Mouse (Mus musculus) hindbrain, embryonic 11.5 days (tissue): Measurements from ENCODE around the gene Mlxip. TPM values are rescaled to one million over a fixed set of nuclear protein-coding genes. Genes with fewer than 3 reads are reported as not detected.
A peak's percentile ranks its signal among the peaks of the same experiment; 100 is the strongest.

Experiments used
- ATAC-seq: fragments of 200-750 bp; cut with Nextera tagmentation; 2 replicates; pipeline ENCODE4 v1.8.0; 2017; ENCODE audit warnings: mild to moderate bottlenecking, moderate TSS enrichment, moderate library complexity; ENCODE audit not compliant: low FRiP score
- DNase-seq: peaks from one replicate; pipeline ENCODE4 v3.0.0-alpha.2; 2015; ENCODE audit warnings: low spot score
- H3K27ac ChIP-seq: fragments of 300-500 bp; sonication (generic); 2 replicates; pipeline ENCODE4 v1.5.1; 2014; ENCODE audit warnings: mild to moderate bottlenecking, low read depth, low read length
- H3K27me3 ChIP-seq: fragments of 300-500 bp; sonication (generic); 2 replicates; pipeline ENCODE4 v1.6.1; 2014; ENCODE audit warnings: mild to moderate bottlenecking, low read length, moderate library complexity, mixed read lengths; ENCODE audit not compliant: control insufficient read depth, insufficient read depth
- H3K36me3 ChIP-seq: fragments of 300-500 bp; sonication (generic); 2 replicates; pipeline ENCODE4 v1.6.1; 2014; ENCODE audit warnings: mild to moderate bottlenecking, low read length, moderate library complexity, mixed read lengths; ENCODE audit not compliant: control insufficient read depth, insufficient read depth
- H3K4me1 ChIP-seq: fragments of 300-500 bp; sonication (generic); replicated peaks from 2 replicates; pipeline ENCODE4 v1.6.1; 2014; ENCODE audit warnings: low read length, mixed read lengths; ENCODE audit not compliant: control insufficient read depth, insufficient read depth
- H3K4me2 ChIP-seq: fragments of 300-500 bp; sonication (generic); replicated peaks from 2 replicates; pipeline ENCODE4 v1.6.1; 2014; ENCODE audit warnings: mild to moderate bottlenecking, low read depth, low read length
- H3K4me3 ChIP-seq: fragments of 300-500 bp; sonication (generic); 2 replicates; pipeline ENCODE4 v1.5.1; 2014; ENCODE audit warnings: low read depth, low read length
- H3K9ac ChIP-seq: fragments of 300-500 bp; sonication (generic); 2 replicates; pipeline ENCODE4 v1.6.1; 2014; ENCODE audit warnings: low read depth, low read length
- H3K9me3 ChIP-seq: fragments of 300-500 bp; sonication (generic); 2 replicates; pipeline ENCODE4 v1.6.1; 2016; ENCODE audit warnings: low read length; ENCODE audit not compliant: control insufficient read depth
- WGBS: fragments of 180-500 bp; shearing (Covaris S2); extraction: QIAGEN DNeasy Blood & Tissue Kit; methylation state at CpG from one replicate; pipeline ENCODE4 v1.1.7; 2014; 5-methylcytosine and 5-hydroxymethylcytosine counted together
- polyA plus RNA-seq: library from polyadenylated mRNA; unstranded; fragments of >200 nt; fragmentation: Nextera tagmentation; extraction: Ambion mirVana; gene quantifications from 2 replicates; pipeline ENCODE4 v1.2.1, GENCODE M21; 2014

The Mlxip gene
- polyA plus RNA-seq, 1 experiment from 2014 or later, result 18.2 TPM

DNA sequence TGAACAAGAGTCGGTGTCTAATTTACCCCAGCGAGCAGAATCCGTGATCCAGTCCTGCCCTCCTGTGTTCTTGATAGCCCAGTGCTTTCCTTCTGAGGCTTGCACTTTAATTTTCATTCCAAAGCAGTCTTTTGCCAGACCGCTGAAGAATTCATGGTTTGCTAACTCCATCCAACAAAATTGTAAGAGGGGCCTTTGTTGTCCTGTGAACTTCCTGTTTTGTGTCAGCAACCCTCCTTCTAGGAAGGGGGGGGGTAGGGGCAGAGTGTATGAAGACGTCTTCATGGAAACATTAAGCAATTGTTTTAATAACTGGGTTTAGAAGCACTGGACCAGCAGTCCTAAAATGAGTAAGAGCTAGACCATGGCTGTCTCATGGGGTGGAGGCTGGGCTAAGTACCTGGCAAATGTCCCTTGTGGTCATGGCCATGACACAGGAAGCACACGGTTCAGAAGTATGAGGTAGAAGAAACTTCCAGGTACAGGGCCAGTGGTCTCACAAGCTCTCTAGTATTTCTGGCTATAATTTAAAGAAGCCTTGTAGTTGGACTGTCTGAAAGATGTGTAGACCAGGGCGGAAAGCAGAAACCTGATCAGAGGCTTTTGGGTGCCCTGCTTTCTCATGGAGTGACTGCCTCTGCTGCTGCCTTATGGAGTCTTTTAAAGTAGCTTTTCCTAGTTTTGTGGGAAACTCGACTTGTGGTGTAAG is 41.6 kb downstream of the Mlxip start:
- DNase-seq, result no peak

DNA sequence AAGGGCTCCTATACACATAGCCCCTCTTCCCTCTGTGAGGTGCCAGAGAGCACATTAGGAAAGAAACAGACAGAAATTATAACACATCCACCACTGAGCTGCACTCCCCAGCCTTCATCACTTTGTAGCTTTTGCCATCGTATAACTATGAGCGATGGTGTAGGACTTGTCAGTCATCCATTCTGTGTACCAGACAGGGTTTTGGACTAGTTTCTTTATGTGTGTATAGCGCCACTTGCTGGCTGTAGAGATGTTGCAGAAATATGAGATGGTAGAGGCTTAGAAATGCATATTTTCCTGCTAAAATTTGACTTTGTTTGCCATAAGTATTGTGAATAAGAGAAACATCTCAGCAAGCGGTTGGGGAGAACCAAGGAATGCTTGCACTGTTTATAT is 42.2 kb downstream of the Mlxip start:
- H3K4me1 ChIP-seq, result no peaks in the 10 kb centered on the region
- H3K27ac ChIP-seq, result no peak overlapping the region
- H3K9ac ChIP-seq, result no peak overlapping the region
- ATAC-seq (no peak), DNase-seq (peak; percentile 54)
- H3K27me3 ChIP-seq, result no peaks in the 10 kb centered on the region
- H3K9me3 ChIP-seq, result no peaks in the 10 kb centered on the region
- no peak overlapping the region for H3K4me3 ChIP-seq
- H3K36me3 ChIP-seq, result no peaks in the 10 kb centered on the region
- no peak overlapping the region for H3K4me2 ChIP-seq
- 45% methylated on average over 4 of the region's 4 CpGs for WGBS

More for the DNA sequence above, 41.6 kb downstream of the Mlxip start:
- Histone ChIP-seq H3K4me3 (no peak overlapping the region), H3K27me3 (no peaks in the 10 kb centered on the region), H3K4me1 (no peaks in the 10 kb centered on the region), H3K9me3 (no peaks in the 10 kb centered on the region), H3K36me3 (no peaks in the 10 kb centered on the region), H3K9ac (no peak overlapping the region), H3K4me2 (no peak overlapping the region), H3K27ac (no peak overlapping the region)
- WGBS, result 63% methylated on average over 8 of the region's 8 CpGs
- ATAC-seq, result no peak

GRCm38 (mm10) chr5:123438381-123438780 is 43.8 kb downstream of the Mlxip start:
- no peaks in the 10 kb centered on the region for H3K4me1 ChIP-seq
- no peak overlapping the region for H3K9ac ChIP-seq
- H3K4me2 ChIP-seq, result no peak overlapping the region
- H3K36me3 ChIP-seq, result no peaks in the 10 kb centered on the region
- no peaks in the 10 kb centered on the region for H3K27me3 ChIP-seq
- H3K27ac ChIP-seq, result no peak overlapping the region
- H3K4me3 ChIP-seq, result no peak overlapping the region
- WGBS, result 92% methylated on average over 3 of the region's 3 CpGs
- DNase-seq, result no peak
- ATAC-seq, result no peak
- H3K9me3 ChIP-seq, result no peaks in the 10 kb centered on the region

DNA sequence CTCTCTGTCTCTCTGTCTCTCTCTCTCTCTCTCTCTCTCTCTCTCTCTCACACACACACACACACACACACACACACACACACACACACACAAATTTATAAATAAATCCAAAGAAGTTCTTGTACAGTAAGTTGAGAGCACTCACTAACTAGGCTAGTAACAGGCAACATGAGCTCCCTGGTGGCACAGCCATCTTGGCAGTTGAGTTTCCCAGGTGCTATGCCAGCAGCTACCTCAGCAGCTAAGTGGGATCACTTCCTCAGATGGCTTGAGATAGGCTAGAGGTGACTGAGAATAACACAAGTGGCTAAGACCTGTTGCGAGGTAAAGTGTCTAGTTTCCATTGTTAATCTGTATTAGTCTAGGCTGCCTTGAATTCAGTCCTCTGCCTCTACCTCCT is 44.7 kb downstream of the Mlxip start:
- 95% methylated on average over 1 of the region's 1 CpGs for WGBS

GRCm38 (mm10) chr5:123439941-123440340 is 45.3 kb downstream of the Mlxip start:
- Histone ChIP-seq H3K4me2 (no peak overlapping the region), H3K27me3 (no peaks in the 10 kb centered on the region), H3K36me3 (no peaks in the 10 kb centered on the region), H3K27ac (no peak overlapping the region), H3K9me3 (no peaks in the 10 kb centered on the region), H3K4me3 (no peak overlapping the region), H3K9ac (no peak overlapping the region), H3K4me1 (no peaks in the 10 kb centered on the region)
- peak; percentile 31 for DNase-seq
- 79% methylated on average over 4 of the region's 4 CpGs for whole genome bisulfite sequencing
- ATAC-seq, result no peak

More for the DNA sequence above, 44.7 kb downstream of the Mlxip start:
- H3K9ac ChIP-seq, result no peak overlapping the region
- H3K27me3 ChIP-seq, result no peaks in the 10 kb centered on the region
- DNase-seq (no peak), ATAC-seq (no peak)
- no peaks in the 10 kb centered on the region for H3K4me1 ChIP-seq
- no peak overlapping the region for H3K4me3 ChIP-seq
- no peak overlapping the region for H3K27ac ChIP-seq
- H3K36me3 ChIP-seq, result no peaks in the 10 kb centered on the region
- no peak overlapping the region for H3K4me2 ChIP-seq
- H3K9me3 ChIP-seq, result no peaks in the 10 kb centered on the region

DNA sequence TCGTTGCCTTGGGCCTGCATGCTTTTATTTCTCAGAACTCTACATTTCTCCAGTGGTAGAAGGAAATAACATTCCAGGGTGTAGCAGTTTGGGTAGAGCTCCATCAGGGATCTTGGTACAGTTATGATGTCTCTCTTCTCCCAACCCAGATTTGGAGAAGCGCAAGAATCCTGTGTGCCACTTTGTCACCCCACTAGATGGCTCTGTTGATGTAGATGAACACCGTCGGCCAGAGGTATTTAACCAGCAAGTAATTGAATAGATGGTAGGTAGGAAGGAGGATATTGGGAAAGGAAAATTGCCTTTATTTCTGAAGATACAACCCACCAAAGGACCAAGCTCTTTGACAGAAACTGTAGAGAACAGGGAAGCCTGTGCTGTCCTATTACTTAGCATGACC is 46.1 kb downstream of the Mlxip start:
- no peaks in the 10 kb centered on the region for H3K27me3 ChIP-seq
- H3K4me2 ChIP-seq, result no peak overlapping the region
- no peaks in the 10 kb centered on the region for H3K9me3 ChIP-seq
- no peak overlapping the region for H3K4me3 ChIP-seq
- no peaks in the 10 kb centered on the region for H3K4me1 ChIP-seq
- ATAC-seq (no peak), DNase-seq (no peak)
- WGBS, result 72% methylated on average over 4 of the region's 4 CpGs
- H3K36me3 ChIP-seq, result no peaks in the 10 kb centered on the region
- no peak overlapping the region for H3K27ac ChIP-seq
- H3K9ac ChIP-seq, result no peak overlapping the region

DNA sequence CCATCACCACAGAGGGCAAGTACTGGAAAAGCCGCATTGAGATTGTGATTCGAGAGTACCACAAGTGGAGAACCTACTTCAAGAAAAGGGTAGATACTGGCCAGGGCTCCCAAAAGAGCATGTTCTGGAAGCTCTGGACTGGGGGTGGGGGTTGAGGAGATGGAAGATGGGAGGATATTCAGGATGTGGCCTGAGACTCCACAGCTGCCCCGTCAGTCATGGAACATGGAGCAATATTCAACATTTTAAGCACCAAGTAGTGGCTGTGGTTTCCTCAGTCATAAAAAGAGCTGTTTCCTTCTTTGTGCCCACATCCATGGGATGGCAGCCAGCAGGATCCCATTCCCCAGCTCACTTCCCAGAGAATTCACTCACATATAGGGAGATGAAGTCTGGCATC is 47.7 kb downstream of the Mlxip start:
- Histone ChIP-seq H3K4me2 (no peak overlapping the region), H3K9ac (no peak overlapping the region), H3K4me3 (no peak overlapping the region), H3K9me3 (no peaks in the 10 kb centered on the region), H3K27me3 (no peaks in the 10 kb centered on the region), H3K36me3 (no peaks in the 10 kb centered on the region), H3K4me1 (no peaks in the 10 kb centered on the region), H3K27ac (no peak overlapping the region)
- ATAC-seq (no peak), DNase-seq (no peak)
- WGBS, result 94% methylated on average over 3 of the region's 3 CpGs

DNA sequence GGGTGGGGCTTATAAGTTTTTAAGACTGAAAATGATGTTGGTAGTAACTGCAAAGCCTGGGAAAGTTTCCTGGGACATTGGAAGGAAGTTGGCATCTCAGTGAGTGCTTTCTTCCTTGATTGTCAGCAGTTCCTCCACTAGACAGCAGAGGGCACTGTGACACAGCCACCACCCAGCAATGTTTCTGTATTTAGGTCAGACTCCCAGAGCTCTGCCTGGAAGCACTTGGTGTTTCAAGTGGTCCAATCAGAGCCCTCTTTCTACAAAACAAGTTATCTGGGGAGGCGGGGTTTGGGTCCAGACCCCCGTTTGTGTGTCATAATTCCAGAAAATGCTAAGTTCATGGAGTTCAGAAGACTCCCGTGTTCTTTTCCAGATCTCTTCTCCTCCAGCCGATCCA is 49.5 kb downstream of the Mlxip start:
- DNase-seq (peak; percentile 80), ATAC-seq (no peak)
- Histone ChIP-seq H3K4me3 (no peak overlapping the region), H3K9ac (no peak overlapping the region), H3K4me1 (no peaks in the 10 kb centered on the region), H3K9me3 (no peaks in the 10 kb centered on the region), H3K27me3 (no peaks in the 10 kb centered on the region), H3K27ac (no peak overlapping the region), H3K36me3 (no peaks in the 10 kb centered on the region), H3K4me2 (no peak overlapping the region)
- 49% methylated on average over 4 of the region's 4 CpGs for WGBS

GRCm38 (mm10) chr5:123444849-123445334 is 50.3 kb downstream of the Mlxip start:
- H3K9ac ChIP-seq, result no peak overlapping the region
- H3K4me3 ChIP-seq, result no peak overlapping the region
- no peak overlapping the region for H3K27ac ChIP-seq
- no peak overlapping the region for H3K4me2 ChIP-seq
- no peak for DNase-seq
- WGBS, result 90% methylated on average over 5 of the region's 5 CpGs
- no peaks in the 10 kb centered on the region for H3K4me1 ChIP-seq
- no peaks in the 10 kb centered on the region for H3K36me3 ChIP-seq
- no peak for ATAC-seq
- H3K27me3 ChIP-seq, result no peaks in the 10 kb centered on the region
- no peaks in the 10 kb centered on the region for H3K9me3 ChIP-seq
